Mouse (Mus musculus) heart, embryonic 16.5 days (tissue): ENCODE results near the gene 9430015G10Rik. TPM values are rescaled to one million over a fixed set of nuclear protein-coding genes. Genes with fewer than 3 reads are reported as not detected.
"Not testable (repeated sequence)": the region's sequence is repeated elsewhere in the genome, so short reads cannot be mapped to it uniquely, and the experiment has no call there.

Experiments
- ATAC-seq: fragments of 200-750 bp; cut with Nextera tagmentation; replicated peaks from 2 replicates; pipeline ENCODE4 v1.8.0; 2017; ENCODE audit warnings: moderate number of reproducible peaks; ENCODE audit not compliant: insufficient read depth, low FRiP score; ENCODE audit errors: extremely low read depth
- H3K27ac ChIP-seq: fragments of 300-500 bp; sonication (generic); 2 replicates; pipeline ENCODE4 v1.5.1; 2014; ENCODE audit warnings: mild to moderate bottlenecking, low read length, control low read depth, moderate library complexity
- H3K27me3 ChIP-seq: fragments of 300-500 bp; sonication (generic); 2 replicates; pipeline ENCODE4 v1.6.1; 2014; ENCODE audit warnings: low read length, mixed read lengths; ENCODE audit not compliant: control insufficient read depth, insufficient read depth
- H3K36me3 ChIP-seq: fragments of 300-500 bp; sonication (generic); 2 replicates; pipeline ENCODE4 v1.6.1; 2014; ENCODE audit not compliant: control insufficient read depth, insufficient read depth
- H3K4me1 ChIP-seq: fragments of 300-500 bp; sonication (generic); 2 replicates; pipeline ENCODE4 v1.6.1; 2014; ENCODE audit warnings: low read length, mixed read lengths; ENCODE audit not compliant: control insufficient read depth, insufficient read depth
- H3K4me2 ChIP-seq: fragments of 300-500 bp; sonication (generic); 2 replicates; pipeline ENCODE4 v1.6.1; 2014; ENCODE audit warnings: low read depth, mild to moderate bottlenecking, control low read depth, low read length
- H3K4me3 ChIP-seq: fragments of 300-500 bp; sonication (generic); 2 replicates; pipeline ENCODE4 v1.5.1; 2014; ENCODE audit warnings: mild to moderate bottlenecking, control low read depth, low read length
- H3K9ac ChIP-seq: fragments of 300-500 bp; sonication (generic); 2 replicates; pipeline ENCODE4 v1.6.1; 2014; ENCODE audit warnings: low read length, control low read depth
- H3K9me3 ChIP-seq: fragments of 300-500 bp; sonication (generic); replicated peaks from 2 replicates; pipeline ENCODE4 v1.6.1; 2016; ENCODE audit warnings: low read length; ENCODE audit not compliant: control insufficient read depth
- WGBS: fragments of 180-500 bp; shearing (Covaris S2); extraction: QIAGEN DNeasy Blood & Tissue Kit; methylation state at CpG from one replicate; pipeline ENCODE4 v1.1.7; 2014; 5-methylcytosine and 5-hydroxymethylcytosine counted together
- polyA plus RNA-seq: library from polyadenylated mRNA; unstranded; fragments of >200 nt; fragmentation: Nextera tagmentation; extraction: Ambion mirVana; gene quantifications from 2 replicates; pipeline ENCODE4 v1.2.1, GENCODE M21; 2015

Gene 9430015G10Rik
- polyA plus RNA-seq, 1 experiment from 2014 or later = 17.3 TPM

DNA sequence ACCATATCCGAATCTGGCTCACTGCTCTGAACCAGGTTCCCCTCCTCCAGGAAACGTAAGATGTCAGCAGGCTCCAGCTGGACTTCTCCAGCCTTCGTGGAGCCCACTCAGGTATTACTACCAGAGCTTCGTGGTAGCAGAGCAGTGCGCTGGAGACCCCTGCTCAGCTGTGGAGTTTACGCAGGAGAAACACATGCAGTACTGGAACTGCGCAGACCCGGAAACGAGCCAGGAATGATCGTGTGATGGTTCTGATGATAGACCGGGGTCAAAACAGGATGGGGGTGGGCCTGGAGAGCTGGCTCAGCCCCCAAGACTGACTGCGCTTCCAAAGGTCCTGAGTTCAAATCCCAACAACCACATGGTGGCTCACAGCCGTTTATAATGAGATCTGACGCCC lies 26.0 kb downstream of the 9430015G10Rik start:
- H3K4me3 ChIP-seq = no peak overlapping the region
- H3K36me3 ChIP-seq = no peaks in the 10 kb centered on the region
- no peaks in the 10 kb centered on the region; the same call in 1 of the 2 replicates for H3K9me3 ChIP-seq
- 91% methylated on average over 14 of the region's 14 CpGs for WGBS
- no peaks in the 10 kb centered on the region for H3K27me3 ChIP-seq
- no peak overlapping the region for H3K27ac ChIP-seq
- no peaks in the 10 kb centered on the region for H3K4me1 ChIP-seq
- no peak overlapping the region for H3K9ac ChIP-seq
- no peak overlapping the region for H3K4me2 ChIP-seq
- no peak for ATAC-seq

DNA sequence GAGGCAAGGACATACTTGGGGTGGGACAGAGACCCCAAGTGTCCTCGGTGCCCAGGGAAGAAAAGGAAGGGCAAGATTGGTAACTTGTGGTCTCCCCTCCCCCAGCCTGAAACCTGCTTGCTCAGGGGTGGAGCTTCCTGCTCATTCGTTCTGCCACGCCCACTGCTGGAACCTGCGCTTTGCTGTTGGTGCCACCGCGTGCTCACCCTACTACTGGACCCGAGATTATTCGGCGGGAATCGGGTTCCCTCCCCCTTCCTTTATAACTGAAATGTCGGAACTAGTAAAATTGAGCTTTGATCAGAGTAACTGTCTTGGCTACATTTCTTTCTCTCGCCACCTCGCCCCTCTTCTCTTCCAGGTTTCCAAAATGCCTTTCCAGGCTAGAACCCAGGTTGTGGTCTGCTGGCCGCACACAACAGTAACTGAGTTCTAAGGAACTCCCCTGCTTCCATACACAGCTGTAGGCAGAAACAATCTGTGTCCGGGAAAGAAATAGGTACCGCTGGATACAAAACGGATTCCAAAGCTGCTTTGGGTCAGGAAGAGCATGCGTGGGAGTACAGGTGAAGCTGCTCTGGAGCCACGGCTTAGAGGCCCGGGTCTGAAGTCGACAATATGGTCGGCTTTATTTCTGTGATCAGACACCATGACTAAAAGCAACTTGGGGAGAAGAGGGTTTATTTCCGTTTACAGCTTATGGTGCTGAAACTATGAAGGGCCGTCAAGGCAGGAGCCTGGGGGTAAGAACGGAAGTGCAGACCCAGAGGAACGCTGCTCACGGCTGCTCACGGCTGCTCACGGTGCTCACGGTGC lies 26.7 kb downstream of the 9430015G10Rik start:
- Histone ChIP-seq H3K36me3 (no peaks in the 10 kb centered on the region), H3K4me1 (no peaks in the 10 kb centered on the region), H3K27me3 (no peaks in the 10 kb centered on the region), H3K9me3 (no peaks in the 10 kb centered on the region; the same call in 1 of the 2 replicates), H3K27ac (no peak overlapping the region), H3K9ac (no peak overlapping the region), H3K4me3 (no peak overlapping the region), H3K4me2 (no peak overlapping the region)
- WGBS = 89% methylated on average over 30 of the region's 30 CpGs
- no peak for ATAC-seq

DNA sequence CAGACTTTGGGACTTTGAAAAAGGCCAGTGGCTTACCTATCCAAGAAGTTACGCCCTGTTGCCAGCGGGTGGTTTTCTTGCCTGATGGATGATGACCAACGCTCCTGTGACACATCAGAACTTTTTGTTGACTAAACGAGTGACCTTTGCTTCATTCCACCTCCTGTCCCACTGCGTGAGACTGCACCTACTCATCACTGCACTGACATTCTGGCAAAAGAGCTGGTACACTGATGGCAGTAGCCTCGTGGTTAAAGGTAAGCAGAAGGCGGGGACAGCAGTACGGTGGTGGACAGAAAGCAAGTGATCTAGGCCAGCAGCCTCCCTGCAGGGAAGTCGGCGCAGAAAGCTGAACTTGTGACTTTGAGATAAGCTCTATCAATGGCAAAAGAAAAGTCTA lies 41.1 kb downstream of the 9430015G10Rik start:
- not testable (repeated sequence) for H3K27ac ChIP-seq, H3K4me1 ChIP-seq, H3K4me2 ChIP-seq, H3K9ac ChIP-seq, H3K27me3 ChIP-seq, ATAC-seq, H3K9me3 ChIP-seq, H3K36me3 ChIP-seq, H3K4me3 ChIP-seq
- 71% methylated on average over 10 of the region's 10 CpGs for WGBS

DNA sequence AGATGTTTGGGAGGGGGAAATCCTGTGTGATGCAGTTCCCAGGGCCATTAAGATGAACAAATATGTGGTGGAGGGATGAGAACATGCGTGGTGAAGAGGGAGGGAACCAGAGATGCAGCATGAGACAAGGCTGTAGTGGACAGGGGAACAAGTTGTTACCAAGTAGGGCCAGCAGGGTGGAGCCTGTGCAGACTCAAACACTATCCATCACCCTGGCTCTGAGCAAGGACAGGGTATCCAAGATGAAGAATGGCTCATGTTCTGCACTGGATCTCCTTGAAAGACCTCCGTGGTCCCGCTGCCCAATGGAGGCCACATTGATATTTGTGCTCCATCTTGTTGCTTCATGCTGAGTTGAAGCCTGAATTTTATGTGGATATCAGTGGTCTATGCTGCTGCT lies 45.0 kb downstream of the 9430015G10Rik start:
- H3K4me2 ChIP-seq = no peak overlapping the region
- WGBS = 95% methylated on average over 3 of the region's 3 CpGs
- H3K9ac ChIP-seq = no peak overlapping the region
- no peak overlapping the region for H3K4me3 ChIP-seq
- no peaks in the 10 kb centered on the region for H3K36me3 ChIP-seq
- no peak for ATAC-seq
- H3K4me1 ChIP-seq = no peaks in the 10 kb centered on the region
- H3K27ac ChIP-seq = no peak overlapping the region
- H3K27me3 ChIP-seq = no peaks in the 10 kb centered on the region
- peaks cover 4% of the 10 kb centered on the region; the same call in 1 of the 2 replicates for H3K9me3 ChIP-seq

DNA sequence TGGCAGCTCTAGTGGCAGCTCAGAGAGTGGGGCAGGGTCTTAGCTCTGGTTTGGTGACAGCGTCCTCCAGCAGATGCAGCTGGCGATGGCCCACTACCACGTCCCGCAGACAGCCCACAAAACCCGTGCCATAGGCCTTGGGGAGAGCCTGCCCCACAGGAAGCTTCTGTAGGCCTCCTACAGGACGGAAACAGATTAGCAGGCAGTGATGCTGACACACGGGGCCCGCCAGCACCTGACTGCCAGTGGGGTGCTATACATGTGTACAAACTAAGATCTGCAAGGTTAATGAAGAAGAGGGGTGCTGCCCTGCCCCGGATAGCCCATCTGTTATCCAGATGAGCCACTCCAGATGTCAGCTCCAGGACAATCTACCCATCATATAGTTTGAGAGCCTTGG lies 56.7 kb downstream of the 9430015G10Rik start:
- Histone ChIP-seq H3K4me2 (no peak overlapping the region), H3K27ac (no peak overlapping the region), H3K4me1 (no peaks in the 10 kb centered on the region), H3K4me3 (no peak overlapping the region), H3K36me3 (peaks cover 68% of the 10 kb centered on the region), H3K9me3 (peaks cover 8% of the 10 kb centered on the region; the same call in 1 of the 2 replicates), H3K27me3 (no peaks in the 10 kb centered on the region), H3K9ac (no peak overlapping the region)
- 89% methylated on average over 9 of the region's 9 CpGs for WGBS
- ATAC-seq = no peak

DNA sequence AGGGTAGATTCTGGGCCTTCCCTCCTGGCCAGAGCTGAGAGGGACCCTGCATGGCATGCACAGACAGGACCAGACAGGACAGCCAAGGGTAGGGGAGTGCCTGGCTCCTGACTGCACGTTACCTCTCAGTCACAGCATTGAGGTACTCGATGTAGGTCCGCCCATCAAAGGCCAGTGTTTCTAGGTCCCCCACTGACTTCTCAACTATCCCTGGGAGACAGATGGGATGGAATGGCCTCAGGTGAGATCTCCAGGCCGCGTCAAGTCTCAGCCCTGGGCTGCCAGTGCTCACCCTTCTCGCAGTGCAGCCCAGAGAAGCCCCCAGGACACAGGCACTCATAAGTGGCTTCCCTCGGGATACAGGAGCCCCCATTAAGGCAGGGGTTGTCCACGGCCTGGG lies 58.8 kb downstream of the 9430015G10Rik start:
- 92% methylated on average over 8 of the region's 8 CpGs for WGBS

DNA sequence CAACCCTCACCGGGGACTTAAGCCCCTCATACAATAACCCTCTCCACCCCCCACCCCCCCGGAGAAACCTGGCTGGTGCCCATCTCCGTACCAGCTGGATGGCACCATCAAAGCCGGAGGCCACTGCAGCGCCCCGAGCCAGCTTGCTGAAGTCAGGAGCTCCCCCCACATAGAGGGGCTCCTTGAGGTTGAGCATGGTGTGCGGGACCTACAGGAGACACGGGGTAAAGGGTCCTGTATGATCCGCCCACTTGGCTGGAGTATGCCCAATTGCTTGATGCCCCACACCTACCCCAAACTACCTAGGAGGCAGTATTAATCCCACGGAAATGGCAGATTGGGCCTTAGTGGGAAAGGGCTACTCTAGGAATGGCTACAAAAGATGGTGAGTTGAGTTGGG lies 59.3 kb downstream of the 9430015G10Rik start:
- Histone ChIP-seq H3K4me2 (no peak overlapping the region), H3K9me3 (no peaks in the 10 kb centered on the region), H3K9ac (no peak overlapping the region), H3K4me3 (no peak overlapping the region), H3K4me1 (no peaks in the 10 kb centered on the region), H3K27me3 (no peaks in the 10 kb centered on the region), H3K36me3 (peaks cover 79% of the 10 kb centered on the region), H3K27ac (no peak overlapping the region)
- no peak for ATAC-seq
- 97% methylated on average over 10 of the region's 10 CpGs for WGBS

More for the DNA sequence above, 58.8 kb downstream of the 9430015G10Rik start:
- ATAC-seq = no peak
- H3K27me3 ChIP-seq = no peaks in the 10 kb centered on the region
- no peaks in the 10 kb centered on the region for H3K9me3 ChIP-seq
- no peaks in the 10 kb centered on the region for H3K4me1 ChIP-seq
- peaks cover 77% of the 10 kb centered on the region for H3K36me3 ChIP-seq
- no peak overlapping the region for H3K27ac ChIP-seq
- no peak overlapping the region for H3K4me2 ChIP-seq
- no peak overlapping the region for H3K9ac ChIP-seq
- no peak overlapping the region for H3K4me3 ChIP-seq

DNA sequence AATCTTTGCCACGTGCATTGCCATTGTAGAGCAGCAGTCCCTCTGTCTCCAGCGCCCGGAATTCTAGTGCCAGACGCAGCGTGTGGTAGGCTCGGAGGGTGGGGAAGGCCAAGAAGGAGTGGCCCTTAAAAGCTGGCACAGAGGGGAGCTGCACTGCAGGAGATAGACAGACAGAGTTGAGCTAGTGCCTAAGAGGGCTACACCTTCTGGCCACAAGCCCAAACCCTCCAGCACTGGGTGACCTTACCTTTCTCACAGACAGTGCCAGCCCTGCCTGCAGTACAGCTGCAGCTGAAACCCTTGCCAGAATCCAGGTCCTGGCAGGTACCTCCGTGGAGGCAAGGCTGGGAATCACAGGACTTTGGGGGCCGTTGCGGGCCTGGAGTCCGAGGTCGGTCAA lies 62.0 kb downstream of the 9430015G10Rik start:
- no peak overlapping the region for H3K9ac ChIP-seq
- no peaks in the 10 kb centered on the region for H3K9me3 ChIP-seq
- H3K27me3 ChIP-seq = no peaks in the 10 kb centered on the region
- no peak overlapping the region for H3K4me2 ChIP-seq
- no peak overlapping the region for H3K27ac ChIP-seq
- no peak for ATAC-seq
- no peaks in the 10 kb centered on the region for H3K4me1 ChIP-seq
- WGBS = 91% methylated on average over 11 of the region's 11 CpGs
- H3K4me3 ChIP-seq = no peak overlapping the region
- peaks cover 76% of the 10 kb centered on the region for H3K36me3 ChIP-seq
